Mouse (Mus musculus): ENCODE data around the gene Nbeal1. TPM values are rescaled to one million over a fixed set of nuclear protein-coding genes. Genes with fewer than 3 reads are reported as not detected.
"Not testable (repeated sequence)": the region's sequence is repeated elsewhere in the genome, so short reads cannot be mapped to it uniquely, and the experiment has no call there.

Nbeal1 gene
- total RNA-seq (2021), result 10 to 100 TPM; 43.8 to 50.2 TPM

GRCm38 (mm10) chr1:60179932-60180783, at the start of gene Nbeal1:
Nbeal1 (plus strand) TSS chr1:60180599.
- DNase-seq, result peak; percentile 99 to 100
- intact Hi-C loops (cut with DNase I), result no loop called here

- intact Hi-C loops (cut with DNase I), result no loop called here
- no peak for DNase-seq
Measured at GRCm38 (mm10) chr1:60137346-60137745, 43.1 kb upstream of the Nbeal1 start.

GRCm38 (mm10) chr1:60152700-60153099, 27.7 kb upstream of the Nbeal1 start:
- intact Hi-C loops (cut with DNase I), result no loop called here
- no peak for DNase-seq

- no peak for DNase-seq
- intact Hi-C loops (cut with DNase I), result loop anchor here (5.0 kb wide), 2 partner anchors 86 to 801 kb away; no protein-coding TSS in a partner anchor
Measured at GRCm38 (mm10) chr1:60156651-60157050, 23.7 kb upstream of the Nbeal1 start.

GRCm38 (mm10) chr1:60158411-60158810, 22.0 kb upstream of the Nbeal1 start:
- intact Hi-C loops (cut with DNase I), result loop anchor here (1.0 to 5.0 kb wide), 4 partner anchors 34 to 799 kb away; no protein-coding TSS in a partner anchor
- DNase-seq, result peak; percentile 75 to 84

- intact Hi-C loops (cut with DNase I), result loop anchor here (10.0 kb wide), 1 partner anchor 701 kb away; no protein-coding TSS in a partner anchor
- DNase-seq, result no peak
Measured at GRCm38 (mm10) chr1:60163676-60164075, 16.7 kb upstream of the Nbeal1 start.

GRCm38 (mm10) chr1:60169626-60170025, 10.8 kb upstream of the Nbeal1 start:
- intact Hi-C loops (cut with DNase I), result loop anchor here (10.0 kb wide), 1 partner anchor 695 kb away; no protein-coding TSS in a partner anchor
- peak; percentile 48 to 61 for DNase-seq

- no peak for DNase-seq
- intact Hi-C loops (cut with DNase I), result no loop called here
Measured at GRCm38 (mm10) chr1:60170251-60170650, 10.1 kb upstream of the Nbeal1 start.

- intact Hi-C loops (cut with DNase I), result no loop called here
- DNase-seq, result no peak
Measured at GRCm38 (mm10) chr1:60173119-60173518, 7.3 kb upstream of the Nbeal1 start.

GRCm38 (mm10) chr1:60177814-60178213, 2.6 kb upstream of the Nbeal1 start:
- DNase-seq; intact Hi-C loops (cut with DNase I): not testable (repeated sequence)

GRCm38 (mm10) chr1:60179376-60179775, 1.0 kb upstream of the Nbeal1 start:
- intact Hi-C loops (cut with DNase I), result no loop called here
- DNase-seq, result no peak

- intact Hi-C loops (cut with DNase I), result no loop called here
- no peak for DNase-seq
Measured at GRCm38 (mm10) chr1:60180784-60181221, 404 bp downstream of the Nbeal1 start.

GRCm38 (mm10) chr1:60188454-60188853, 8.1 kb downstream of the Nbeal1 start:
- DNase-seq, result no peak
- intact Hi-C loops (cut with DNase I), result no loop called here

GRCm38 (mm10) chr1:60196813-60197212, 16.4 kb downstream of the Nbeal1 start:
- peak in 1 of 2 experiments; percentile 27 for DNase-seq

GRCm38 (mm10) chr1:60199006-60199405, 18.6 kb downstream of the Nbeal1 start:
- intact Hi-C loops (cut with DNase I), result no loop called here
- no peak for DNase-seq

More at GRCm38 (mm10) chr1:60196813-60197212, 16.4 kb downstream of the Nbeal1 start:
- intact Hi-C loops (cut with DNase I), result no loop called here

GRCm38 (mm10) chr1:60236261-60236660, 55.9 kb downstream of the Nbeal1 start:
- intact Hi-C loops (cut with DNase I), result no loop called here
- DNase-seq, result no peak

GRCm38 (mm10) chr1:60240430-60240829, 60.0 kb downstream of the Nbeal1 start:
- no peak for DNase-seq
- intact Hi-C loops (cut with DNase I), result loop anchor here (5.0 kb wide), 1 partner anchor 83 kb away; no protein-coding TSS in a partner anchor

- DNase-seq, result no peak
- intact Hi-C loops (cut with DNase I), result no loop called here
Measured at GRCm38 (mm10) chr1:60268113-60268512, 87.7 kb downstream of the Nbeal1 start.

GRCm38 (mm10) chr1:60269314-60269713, 88.9 kb downstream of the Nbeal1 start:
- DNase-seq, result no peak
- intact Hi-C loops (cut with DNase I), result no loop called here

- intact Hi-C loops (cut with DNase I), result loop anchor here (1.0 to 10.0 kb wide), 2 partner anchors 114 to 692 kb away; no protein-coding TSS in a partner anchor
- peak; percentile 24 to 33 for DNase-seq
Measured at GRCm38 (mm10) chr1:60272471-60272870, 92.1 kb downstream of the Nbeal1 start.

- no peak for DNase-seq
- intact Hi-C loops (cut with DNase I), result no loop called here
Measured at GRCm38 (mm10) chr1:60293921-60294320, 113.5 kb downstream of the Nbeal1 start.
